Mouse (Mus musculus) G1E (cell line): ENCODE data around the gene B3gnt9.

Experiments used
- CTCF ChIP-seq: IDR thresholded peaks from 2 replicates; pipeline ENCODE4 v1.5.1; 2012; ENCODE audit warnings: low read depth, low read length, inconsistent platforms, mixed read lengths
- GATA1 ChIP-seq: IDR thresholded peaks from 2 replicates; pipeline ENCODE4 v1.6.1; 2012; ENCODE audit warnings: borderline replicate concordance, low read length, inconsistent platforms, mixed read lengths
- GATA2 ChIP-seq: IDR thresholded peaks from 2 replicates; pipeline ENCODE4 v1.6.1; 2012; ENCODE audit warnings: low read depth, low read length, inconsistent platforms, borderline replicate concordance
- POLR2AphosphoS5 ChIP-seq: IDR thresholded peaks from 2 replicates; pipeline ENCODE4 v1.6.1; 2012; ENCODE audit warnings: low read depth, low read length, inconsistent platforms; ENCODE audit not compliant: insufficient replicate concordance
- TAL1 ChIP-seq: conservative IDR thresholded peaks from 2 replicates; pipeline ENCODE4 v1.6.1; 2012; ENCODE audit warnings: low read depth, low read length, inconsistent platforms, mixed read lengths

DNA sequence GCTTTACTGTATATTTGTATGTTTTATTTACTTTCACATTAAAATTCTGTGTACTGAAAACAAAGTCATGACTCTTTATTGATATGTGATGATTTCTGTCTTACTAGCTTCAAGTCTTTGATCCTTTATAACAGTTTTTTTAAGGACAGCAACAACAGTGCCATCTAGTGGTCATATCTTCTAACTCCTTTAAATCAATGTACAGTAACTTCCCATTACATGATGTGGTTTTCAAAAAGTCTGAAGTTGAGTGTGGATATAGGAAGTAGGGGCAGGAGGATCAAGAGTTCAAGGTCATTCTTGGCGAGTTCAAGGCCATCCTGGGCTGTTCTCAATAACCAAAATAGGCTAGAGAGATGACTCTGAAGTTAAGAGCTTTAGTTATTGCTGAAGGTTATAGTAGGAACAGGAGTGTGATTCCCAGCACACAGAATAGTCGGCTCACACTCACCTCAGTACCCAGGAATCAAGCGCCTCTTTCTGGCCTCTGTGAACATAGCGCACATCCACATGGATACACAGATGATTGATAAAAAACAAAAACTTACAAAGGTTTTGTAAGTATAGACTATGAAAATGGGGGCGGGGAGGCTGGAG lies 36.9 kb downstream of the B3gnt9 start:
- TF ChIP-seq CTCF = no peak
- TF ChIP-seq POLR2AphosphoS5 = no peak
- no peak for TF ChIP-seq GATA1
- no peak for TF ChIP-seq TAL1
- no peak for TF ChIP-seq GATA2
